Mouse (Mus musculus) induced T-regulatory cell, adult 2 months (primary cell): ENCODE data around the gene Rpl10a.

Source experiments
- DNase-seq: peaks from one replicate; pipeline ENCODE4 v3.0.0-alpha.2; 2012; ENCODE audit warnings: low read depth

Rpl10a gene

GRCm38 (mm10) chr17:28360531-28361277 lies 32.4 kb downstream of the Rpl10a start:
- DNase-seq = no peak

DNA sequence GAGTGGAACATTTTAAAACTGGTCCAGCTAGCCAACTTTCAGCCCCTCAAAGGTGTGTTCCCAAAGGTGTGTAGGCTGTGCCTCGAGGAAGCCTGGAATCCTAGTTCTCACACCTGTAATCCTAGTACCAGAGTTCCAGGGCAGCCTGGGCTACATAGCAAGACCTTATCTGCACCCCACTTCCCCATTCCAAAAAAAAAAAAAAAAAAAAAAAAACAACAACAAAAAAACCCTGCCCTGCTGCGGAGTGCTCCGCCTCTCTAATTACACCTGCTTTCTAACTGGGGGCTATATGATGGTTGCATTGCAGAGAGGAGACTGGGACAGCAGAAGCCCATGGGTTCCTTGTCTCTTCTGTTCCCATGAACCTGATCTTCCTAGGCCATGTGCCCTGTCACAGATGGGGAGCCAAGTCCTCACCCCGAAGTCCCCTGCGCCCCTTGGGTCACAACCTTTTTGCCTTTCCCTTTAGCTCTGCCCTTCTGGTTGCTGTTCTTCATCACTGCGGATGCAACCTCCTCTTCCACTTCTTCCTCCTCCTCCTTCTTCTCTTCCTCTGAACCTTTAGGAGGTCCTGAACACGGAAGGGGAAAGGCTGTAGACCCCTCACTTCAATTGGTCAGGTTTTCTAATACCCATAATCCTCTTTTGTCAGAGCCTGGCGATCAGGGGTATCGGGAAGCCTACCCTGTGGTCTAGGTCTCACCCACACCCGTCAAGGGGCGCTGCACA lies 33.8 kb downstream of the Rpl10a start:
- no peak for DNase-seq

DNA sequence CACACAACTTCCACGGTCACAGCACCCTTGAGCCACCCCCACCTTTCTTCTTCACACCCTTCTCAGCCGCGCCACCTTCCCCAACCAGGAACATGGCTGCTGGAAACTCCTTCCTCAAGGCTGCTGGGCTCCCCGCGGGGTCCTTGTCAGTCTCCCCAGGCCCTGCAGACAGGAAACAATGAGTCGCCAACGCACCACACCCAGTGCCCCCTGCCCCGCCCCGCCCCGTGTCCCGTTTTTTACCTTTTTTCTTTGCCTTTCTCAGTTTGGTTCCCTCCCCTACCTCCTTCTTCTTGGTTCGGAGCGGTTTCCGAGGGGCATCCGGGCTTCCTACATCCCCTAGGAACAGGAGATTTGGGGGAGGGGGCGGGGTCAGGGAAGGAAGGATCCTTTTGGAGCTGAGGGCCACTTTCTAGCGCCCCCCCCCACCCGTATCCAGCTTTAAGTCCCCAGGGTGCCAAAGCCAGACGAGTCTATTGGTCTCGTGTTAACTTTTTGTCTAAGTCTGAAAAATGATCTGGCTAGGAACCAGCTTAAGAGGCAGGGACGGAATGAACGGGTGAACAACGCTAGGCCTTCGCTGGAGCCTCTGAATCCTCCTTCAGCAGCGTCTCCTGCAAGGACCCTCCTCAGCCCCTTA lies 34.5 kb downstream of the Rpl10a start:
- peak; percentile 56 for DNase-seq

DNA sequence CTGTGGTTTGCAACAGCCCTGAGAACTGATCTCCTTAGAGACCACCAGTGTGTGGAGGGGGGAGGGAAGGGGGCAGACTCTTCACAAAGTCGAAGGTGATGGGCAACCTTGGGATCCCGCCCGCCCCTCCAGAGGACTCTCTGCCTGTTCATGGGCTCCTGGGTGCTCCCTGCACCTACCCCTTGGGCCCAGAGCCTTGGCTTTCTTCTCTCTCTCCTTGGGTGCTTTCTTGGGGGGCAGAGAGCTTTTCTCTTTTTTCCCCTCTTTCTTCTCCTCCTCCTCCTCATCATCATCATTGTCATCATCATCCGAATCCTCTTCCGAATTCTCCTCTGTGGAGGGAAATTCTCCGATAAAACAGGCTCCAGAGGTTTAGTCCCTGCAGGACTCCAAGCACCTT lies 35.2 kb downstream of the Rpl10a start:
- no peak for DNase-seq

GRCm38 (mm10) chr17:28365122-28365521 lies 36.9 kb downstream of the Rpl10a start, which contains the start of gene Tulp1:
Gene Tulp1, minus strand, starts transcription at chr17:28365222.
- DNase-seq = no peak

DNA sequence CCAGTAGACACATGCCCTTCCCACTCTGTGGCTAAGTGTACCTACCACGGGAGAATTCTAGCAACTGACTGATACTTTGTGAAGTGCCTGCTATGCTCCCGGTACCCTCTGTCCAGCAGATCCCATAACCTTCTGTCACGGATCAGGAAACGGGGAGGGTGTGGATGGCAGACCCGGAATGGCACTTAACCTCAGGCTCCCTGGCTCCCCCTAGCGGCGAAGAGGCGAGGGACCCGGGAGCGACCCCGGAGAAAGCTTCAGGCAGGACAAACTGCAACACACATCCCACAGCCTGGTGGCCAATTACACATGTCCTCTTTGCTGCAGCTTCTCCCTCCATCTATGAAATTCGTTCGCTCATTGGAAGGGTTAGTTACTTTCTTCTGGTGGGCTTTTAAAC lies 40.2 kb downstream of the Rpl10a start:
- peak; percentile 84 for DNase-seq

DNA sequence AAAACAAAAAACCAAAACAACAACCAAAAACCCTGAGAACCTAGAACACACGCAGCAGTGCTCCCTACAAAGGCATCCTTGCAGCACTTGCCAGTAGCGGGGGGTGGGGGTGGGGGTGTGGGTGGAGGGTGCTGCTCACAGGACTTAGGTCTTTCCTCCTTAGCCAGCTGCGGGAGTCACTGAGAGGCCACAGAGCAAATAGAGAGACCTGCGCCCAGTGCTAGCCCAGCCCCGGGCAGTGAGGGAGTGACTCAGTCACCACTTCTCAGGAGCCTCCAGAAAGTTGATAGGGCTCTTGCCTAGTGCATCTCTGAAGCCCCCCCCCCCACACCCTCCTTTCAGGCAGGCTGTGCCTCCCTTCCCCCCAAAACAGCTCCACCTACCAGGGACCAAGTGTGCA lies 40.8 kb downstream of the Rpl10a start:
- DNase-seq = no peak

DNA sequence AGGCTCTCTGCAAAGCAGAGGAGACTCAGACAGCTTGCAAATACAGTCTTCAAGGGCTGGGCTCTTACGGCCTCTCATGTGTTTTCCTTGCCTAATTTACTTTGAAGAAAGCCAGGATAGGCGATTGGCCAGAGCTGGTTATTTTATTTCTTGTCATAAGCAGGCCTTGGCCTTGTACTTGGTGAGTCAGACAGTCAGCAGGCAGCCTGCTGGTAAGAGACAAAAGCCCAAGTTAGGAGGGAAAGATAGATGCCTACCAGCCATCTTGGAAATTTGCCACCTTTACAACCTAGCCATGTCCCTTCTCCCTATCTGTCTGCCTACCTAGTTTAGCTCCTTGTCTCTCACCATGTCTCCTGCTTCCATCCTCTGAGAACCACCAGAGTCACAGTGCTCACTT lies 43.0 kb downstream of the Rpl10a start:
- no peak for DNase-seq

GRCm38 (mm10) chr17:28371941-28372340 lies 43.7 kb downstream of the Rpl10a start:
- no peak for DNase-seq

DNA sequence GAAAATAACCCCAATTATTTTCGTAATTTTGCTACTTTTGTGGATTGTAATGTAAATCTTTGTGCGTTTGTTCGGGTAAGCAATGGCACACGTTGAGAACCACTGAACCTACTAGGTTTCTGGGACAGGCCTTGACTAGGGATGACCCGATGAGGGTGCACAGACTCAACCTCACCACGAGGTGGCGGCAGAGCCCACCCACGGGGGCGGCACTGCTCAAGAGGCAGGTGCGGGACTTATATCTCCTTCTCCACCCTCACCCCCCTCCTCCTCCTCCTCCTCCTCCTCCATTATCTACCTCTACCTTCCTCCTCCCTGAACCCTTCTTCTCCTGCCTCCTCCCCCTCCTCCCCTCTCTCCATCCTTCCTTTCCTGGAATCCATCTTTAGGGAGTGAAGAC lies 45.5 kb downstream of the Rpl10a start:
- DNase-seq = peak; percentile 83

- no peak for DNase-seq
Observed at GRCm38 (mm10) chr17:28374494-28374893, 46.2 kb downstream of the Rpl10a start.

GRCm38 (mm10) chr17:28375592-28376061 lies 47.4 kb downstream of the Rpl10a start:
- peak; percentile 82 for DNase-seq

- no peak for DNase-seq
Observed at GRCm38 (mm10) chr17:28380255-28380654, 52.0 kb downstream of the Rpl10a start.
